Mouse (Mus musculus) heart, postnatal 0 days (tissue): ENCODE measurements around the gene Mnt.

ENCODE experiments used
- CTCF ChIP-seq: IDR thresholded peaks from 2 replicates; pipeline ENCODE4 v1.5.1; 2016; ENCODE audit warnings: antibody characterized with exemption, control low read depth, low read depth
- EP300 ChIP-seq: IDR thresholded peaks from 2 replicates; pipeline ENCODE4 v1.6.1; 2016; ENCODE audit warnings: antibody characterized with exemption, low read depth

GRCm38 (mm10) chr11:74869603-74870002, 38.9 kb downstream of the Mnt start:
- TF ChIP-seq EP300 (no peak), CTCF (no peak)
